Mouse (Mus musculus) E14TG2a.4 (cell line): ENCODE data around the gene Gm8011.
"Not testable (repeated sequence)": the region's sequence is repeated elsewhere in the genome, so short reads cannot be mapped to it uniquely, and the experiment has no call there.

Source experiments
- H3K27me3 ChIP-seq: 2 replicates; pipeline ENCODE4 v1.6.1; 2014; ENCODE audit warnings: low read length, control low read depth; ENCODE audit not compliant: insufficient read depth
- H3K36me3 ChIP-seq: 2 replicates; pipeline ENCODE4 v1.6.1; 2014; ENCODE audit warnings: low read length, control low read depth; ENCODE audit not compliant: insufficient read depth
- H3K4me1 ChIP-seq: replicated peaks from 2 replicates; pipeline ENCODE4 v1.6.1; 2014; ENCODE audit warnings: low read depth, low read length, control low read depth
- H3K4me3 ChIP-seq: replicated peaks from 2 replicates; pipeline ENCODE4 v1.5.1; 2014; ENCODE audit warnings: mild to moderate bottlenecking, low read length
- H3K9me3 ChIP-seq: 2 replicates; pipeline ENCODE4 v1.6.1; 2014; ENCODE audit warnings: low read length, control low read depth

The Gm8011 gene

GRCm38 (mm10) chr14:42463581-42463980 lies at the start of gene Gm8011:
Gm8011 (plus strand) TSS chr14:42463881.
- not testable (repeated sequence) for H3K9me3 ChIP-seq, H3K4me1 ChIP-seq, H3K27me3 ChIP-seq, H3K36me3 ChIP-seq, H3K4me3 ChIP-seq

DNA sequence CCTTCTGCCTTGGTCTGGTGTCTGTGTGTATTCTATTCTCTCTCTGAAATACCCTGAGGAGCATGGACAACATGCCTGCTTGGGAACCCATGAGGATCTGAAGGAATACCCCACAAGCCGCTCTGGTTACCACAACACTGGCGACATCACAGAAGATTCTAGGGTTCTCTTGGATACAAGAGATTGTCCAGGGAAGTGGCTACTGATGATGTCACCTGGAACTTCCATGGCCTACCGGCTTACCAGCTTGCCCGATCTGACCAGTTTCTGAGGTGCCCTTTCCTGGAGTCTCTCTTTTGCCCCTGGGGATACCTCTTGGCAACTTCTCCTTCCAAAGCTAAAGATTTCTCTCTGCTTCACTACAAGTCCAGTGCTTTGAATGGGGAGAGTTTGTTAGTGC lies 24.1 kb upstream of the Gm8011 start, which contains the start of gene Gm8005:
Gene Gm8005 (minus strand): TSS at position 101 of the 400 bp plus-strand sequence.
- H3K36me3 ChIP-seq, H3K9me3 ChIP-seq, H3K4me1 ChIP-seq, H3K27me3 ChIP-seq, H3K4me3 ChIP-seq: not testable (repeated sequence)

DNA sequence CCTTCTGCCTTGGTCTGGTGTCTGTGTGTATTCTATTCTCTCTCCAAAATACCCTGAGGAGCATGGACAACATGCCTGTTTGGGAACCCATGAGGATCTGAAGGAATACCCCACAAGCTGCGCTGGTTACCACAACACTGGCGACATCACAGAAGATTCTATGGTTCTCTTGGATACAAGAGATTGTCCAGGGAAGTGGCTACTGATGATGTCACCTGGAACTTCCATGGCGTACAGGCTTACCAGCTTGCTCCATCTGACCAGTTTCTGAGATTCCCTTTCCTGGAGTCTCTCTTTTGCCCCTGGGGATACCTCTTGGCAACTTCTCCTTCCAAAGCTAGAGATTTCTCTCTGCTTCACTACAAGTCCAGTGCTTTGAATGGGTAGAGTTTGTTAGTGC lies 38.6 kb downstream of the Gm8011 start, which contains the start of gene Gm8020:
Gene Gm8020 (minus strand): TSS at position 101 of the 400 bp plus-strand sequence.
- not testable (repeated sequence) for H3K9me3 ChIP-seq, H3K4me3 ChIP-seq, H3K36me3 ChIP-seq, H3K27me3 ChIP-seq, H3K4me1 ChIP-seq
